Mouse (Mus musculus): ENCODE measurements at regions not wholly inside any gene's neighbourhood (a gene's known extent, or its start where the extent isn't known, plus 50 kb on each side); places are given as distances from the start of the nearest gene placed in this dataset.

DNA sequence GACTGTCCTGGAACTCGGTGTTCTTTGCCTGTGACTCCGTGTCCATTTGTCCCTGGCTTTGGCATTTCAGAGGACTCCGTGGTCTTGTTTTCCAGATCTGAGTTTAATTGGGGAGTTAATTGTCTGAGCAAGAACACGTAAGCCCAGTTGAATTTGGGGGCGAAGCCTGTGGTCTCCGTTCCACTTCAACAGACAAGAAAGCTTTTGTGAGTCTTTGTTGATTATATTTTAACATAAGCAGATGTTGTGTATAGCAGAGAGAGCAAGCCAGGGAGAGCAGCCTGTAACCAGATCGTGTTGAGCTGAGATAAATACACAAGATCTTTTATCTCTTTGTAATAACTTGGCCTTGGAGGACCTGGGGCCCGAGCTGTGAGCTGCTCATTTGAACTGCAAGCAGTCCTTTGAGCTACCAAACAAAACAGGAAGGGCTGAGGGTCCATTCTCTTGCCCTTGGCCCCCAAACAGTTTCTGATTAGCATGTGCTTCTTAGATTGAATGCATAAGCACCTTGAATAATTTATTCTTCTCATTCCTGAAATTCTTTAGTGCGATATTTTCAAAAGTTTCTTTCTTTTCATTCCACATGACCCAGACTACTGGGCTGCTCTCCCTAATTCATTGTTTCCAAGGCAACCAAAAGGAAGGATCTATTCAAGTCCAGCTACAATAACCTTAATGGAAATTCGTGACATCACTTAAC, 111.1 kb downstream of the Nufip1 start:
- Histone ChIP-seq H3K27me3 (replicated peaks) (peaks cover 6% of the 10 kb centered on the region), H3K4me1 (no peaks in the 10 kb centered on the region), H3K36me3 (replicated peaks; ENCODE audit: low read length) (no peaks in the 10 kb centered on the region), H3K4me3 (replicated peaks) (no peak overlapping the region), H3K9me3 (peaks cover 19% of the 10 kb centered on the region)
- TF ChIP-seq GATA1 (IDR thresholded peaks at IDR 0.05; ENCODE audit: borderline replicate concordance, low read length) (no peak), FLI1 (IDR thresholded peaks at IDR 0.05; ENCODE audit: low read length) (no peak)

DNA sequence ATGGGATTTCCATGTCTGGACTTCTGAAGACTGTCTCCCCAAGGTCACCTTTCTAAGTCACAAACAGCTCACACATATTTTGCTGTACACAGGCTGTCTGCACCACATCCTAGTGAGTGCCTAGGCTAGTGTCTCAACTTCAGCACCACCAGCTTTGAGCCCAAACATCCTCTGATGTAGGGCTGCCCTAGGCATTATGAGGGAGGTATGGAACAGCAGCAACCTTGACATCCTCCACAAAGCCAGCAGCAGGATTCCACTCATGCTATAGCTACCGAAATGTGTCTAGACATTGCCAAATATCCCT, 111.6 kb downstream of the Nufip1 start:
- Histone ChIP-seq H3K9me3 (peaks cover 19% of the 10 kb centered on the region), H3K4me3 (replicated peaks) (no peak overlapping the region), H3K27me3 (replicated peaks) (peaks cover 6% of the 10 kb centered on the region), H3K4me1 (no peaks in the 10 kb centered on the region), H3K36me3 (replicated peaks; ENCODE audit: low read length) (no peaks in the 10 kb centered on the region)
- no peak for TF ChIP-seq FLI1 (IDR thresholded peaks at IDR 0.05; ENCODE audit: low read length)
- TF ChIP-seq GATA1 (IDR thresholded peaks at IDR 0.05; ENCODE audit: borderline replicate concordance, low read length) = no peak

DNA sequence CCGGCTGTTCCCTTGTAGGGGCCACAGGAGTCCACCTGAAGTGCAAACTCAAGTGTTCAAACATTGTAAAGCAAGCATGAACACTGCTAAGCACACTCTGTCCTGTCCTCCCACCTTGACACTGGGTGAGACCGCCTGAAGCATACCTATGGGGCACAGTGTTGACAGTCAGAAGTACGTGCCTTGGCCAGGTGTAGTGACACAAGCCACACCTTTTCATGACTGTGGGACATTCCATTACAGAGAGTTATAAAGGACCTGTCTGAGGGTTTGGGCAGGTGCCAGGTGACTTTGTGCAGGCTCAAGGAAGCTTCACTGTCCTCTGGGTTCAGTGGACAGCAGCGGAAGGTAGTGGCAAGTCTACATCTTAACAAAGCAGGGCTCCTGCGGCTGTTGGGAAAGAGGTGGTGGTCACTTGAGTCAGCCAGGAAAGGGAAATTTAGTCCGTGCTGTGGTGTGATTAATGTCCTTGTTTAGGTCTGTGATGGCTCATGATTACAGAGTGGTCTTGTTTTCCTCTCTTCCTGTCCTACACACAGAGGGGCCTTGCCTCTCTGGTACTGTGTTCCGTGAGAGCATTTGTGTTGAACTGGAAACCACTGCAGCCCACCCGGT, 112.5 kb downstream of the Nufip1 start:
- H3K4me1 ChIP-seq = no peaks in the 10 kb centered on the region
- TF ChIP-seq FLI1 (IDR thresholded peaks at IDR 0.05; ENCODE audit: low read length) (no peak), GATA1 (IDR thresholded peaks at IDR 0.05; ENCODE audit: borderline replicate concordance, low read length) (no peak)
- H3K36me3 ChIP-seq (replicated peaks; ENCODE audit: low read length) = no peaks in the 10 kb centered on the region
- H3K9me3 ChIP-seq = peaks cover 12% of the 10 kb centered on the region; the same call in 1 of the 2 replicates
- H3K4me3 ChIP-seq (replicated peaks) = no peak overlapping the region
- peaks cover 9% of the 10 kb centered on the region for H3K27me3 ChIP-seq (replicated peaks)

DNA sequence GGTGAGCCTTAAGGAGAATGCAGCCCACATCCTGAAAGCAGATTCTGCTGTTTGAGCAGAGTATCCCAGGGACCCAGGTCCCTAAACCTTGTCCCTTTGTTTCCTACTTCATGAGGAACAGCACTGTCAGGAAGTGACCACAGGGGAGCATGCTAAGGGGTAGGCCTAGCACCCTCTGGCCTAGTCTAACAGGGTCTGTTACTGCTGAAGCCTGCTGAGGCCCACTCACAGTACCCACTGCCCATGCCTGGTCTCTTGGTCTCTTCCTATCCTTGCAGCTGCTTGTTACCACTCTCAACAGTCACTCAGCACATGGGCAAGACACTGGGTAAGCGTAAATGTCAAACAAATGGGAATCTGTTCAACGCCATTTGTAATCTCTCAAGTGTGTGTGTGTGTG, 113.2 kb downstream of the Nufip1 start:
- no peaks in the 10 kb centered on the region for H3K36me3 ChIP-seq (replicated peaks; ENCODE audit: low read length)
- no peaks in the 10 kb centered on the region for H3K4me1 ChIP-seq
- H3K9me3 ChIP-seq = peaks cover 10% of the 10 kb centered on the region; the same call in 1 of the 2 replicates
- H3K27me3 ChIP-seq (replicated peaks) = peaks cover 9% of the 10 kb centered on the region
- TF ChIP-seq GATA1 (IDR thresholded peaks at IDR 0.05; ENCODE audit: borderline replicate concordance, low read length) = no peak
- no peak for TF ChIP-seq FLI1 (IDR thresholded peaks at IDR 0.05; ENCODE audit: low read length)
- no peak overlapping the region for H3K4me3 ChIP-seq (replicated peaks)

DNA sequence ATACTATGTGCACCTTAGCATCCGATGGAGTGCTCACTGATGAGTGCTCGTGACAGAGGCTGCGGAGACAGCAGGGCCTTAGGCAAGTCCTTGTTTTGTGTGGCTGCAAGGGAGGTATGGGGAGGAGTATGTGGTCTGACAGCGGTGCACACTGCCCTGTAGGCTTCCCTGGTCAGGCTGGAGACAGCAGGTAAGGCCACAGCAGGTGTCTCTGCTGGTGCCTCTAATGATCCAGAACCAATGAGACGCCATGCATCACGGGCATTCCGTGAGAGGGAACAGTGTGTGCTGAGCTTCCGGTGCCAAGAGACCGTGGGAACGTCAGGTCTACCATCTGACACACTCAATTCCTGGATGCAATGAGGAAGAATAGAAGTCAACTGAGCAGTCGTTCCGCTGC, 114.8 kb downstream of the Nufip1 start:
- TF ChIP-seq FLI1 (IDR thresholded peaks at IDR 0.05; ENCODE audit: low read length) (no peak), GATA1 (IDR thresholded peaks at IDR 0.05; ENCODE audit: borderline replicate concordance, low read length) (no peak)
- 0 out of 2 replicates have a peak, but pooled peaks cover 8% of the 10 kb centered on the region for H3K9me3 ChIP-seq
- no peaks in the 10 kb centered on the region for H3K36me3 ChIP-seq (replicated peaks; ENCODE audit: low read length)
- no peaks in the 10 kb centered on the region for H3K4me1 ChIP-seq
- H3K27me3 ChIP-seq (replicated peaks) = peaks cover 9% of the 10 kb centered on the region
- H3K4me3 ChIP-seq (replicated peaks) = no peak overlapping the region

DNA sequence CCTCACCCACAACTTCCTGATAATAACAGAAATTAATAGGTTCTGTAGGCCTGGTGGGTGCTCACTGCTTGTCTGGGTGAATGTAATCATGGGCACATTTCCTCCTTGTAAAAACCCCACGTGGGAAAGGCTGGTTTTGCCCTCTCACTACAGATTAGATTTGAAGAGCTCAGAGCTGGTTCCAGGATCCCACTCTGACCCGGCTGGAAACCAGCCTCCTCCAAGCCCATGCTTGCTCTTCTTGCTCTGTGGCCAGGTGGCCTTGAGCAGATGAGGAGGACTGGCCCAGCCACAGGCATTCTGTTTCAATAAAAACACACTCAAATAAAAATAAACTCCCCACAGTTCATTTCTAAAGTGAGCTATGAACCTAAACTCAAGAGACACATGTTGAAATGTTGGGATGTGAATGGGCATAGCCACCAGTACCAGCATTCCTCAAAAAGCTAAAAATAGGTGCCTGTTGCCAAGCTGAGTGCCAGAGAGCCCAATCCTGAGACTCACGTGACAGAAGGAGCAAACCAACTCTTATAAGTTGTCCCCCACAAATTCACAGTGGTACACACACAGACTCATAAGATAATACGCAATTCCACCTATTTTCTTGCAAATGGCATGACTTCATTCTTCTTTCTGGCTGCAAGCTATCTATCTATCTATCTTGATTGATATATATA, 116.1 kb downstream of the Nufip1 start:
- H3K4me1 ChIP-seq = no peaks in the 10 kb centered on the region
- no peak overlapping the region for H3K4me3 ChIP-seq (replicated peaks)
- 0 out of 2 replicates have a peak, but pooled peaks cover 3% of the 10 kb centered on the region for H3K9me3 ChIP-seq
- H3K36me3 ChIP-seq (replicated peaks; ENCODE audit: low read length) = no peaks in the 10 kb centered on the region
- TF ChIP-seq FLI1 (IDR thresholded peaks at IDR 0.05; ENCODE audit: low read length) (no peak), GATA1 (IDR thresholded peaks at IDR 0.05; ENCODE audit: borderline replicate concordance, low read length) (no peak)
- peaks cover 9% of the 10 kb centered on the region for H3K27me3 ChIP-seq (replicated peaks)

DNA sequence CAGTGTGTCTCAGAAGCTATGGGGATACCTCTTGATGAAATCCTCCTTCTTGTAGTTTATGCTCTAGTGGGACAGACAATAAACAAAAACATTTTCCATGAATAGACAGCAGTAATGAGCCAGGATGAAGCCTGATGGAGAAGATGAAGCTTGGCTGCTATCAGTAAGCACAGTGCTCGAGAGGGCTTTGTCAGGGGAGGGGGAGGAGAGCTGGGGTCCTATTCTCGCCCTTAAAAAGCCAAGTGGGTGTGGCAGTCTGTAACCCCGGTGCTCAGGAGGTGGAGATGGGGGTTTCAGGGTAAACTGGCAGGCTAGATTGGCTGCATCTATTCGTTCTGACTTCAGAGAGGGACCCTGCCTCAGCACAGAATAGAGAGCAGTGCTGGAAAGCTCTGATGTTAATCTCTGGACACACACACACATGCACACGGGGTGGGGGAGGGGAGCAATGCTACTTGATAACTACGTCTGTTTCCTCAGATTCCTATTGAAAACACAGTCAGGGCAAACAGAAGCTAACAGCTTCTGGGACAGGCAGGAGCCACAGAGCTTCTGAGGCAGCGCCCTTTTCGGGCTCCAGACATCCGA, 118.4 kb downstream of the Nufip1 start:
- Histone ChIP-seq H3K4me1 (no peaks in the 10 kb centered on the region), H3K4me3 (replicated peaks) (no peak overlapping the region), H3K9me3 (0 out of 2 replicates have a peak, but pooled peaks cover 3% of the 10 kb centered on the region), H3K27me3 (replicated peaks) (peaks cover 6% of the 10 kb centered on the region), H3K36me3 (replicated peaks; ENCODE audit: low read length) (no peaks in the 10 kb centered on the region)
- TF ChIP-seq FLI1 (IDR thresholded peaks at IDR 0.05; ENCODE audit: low read length) = no peak
- no peak for TF ChIP-seq GATA1 (IDR thresholded peaks at IDR 0.05; ENCODE audit: borderline replicate concordance, low read length)

DNA sequence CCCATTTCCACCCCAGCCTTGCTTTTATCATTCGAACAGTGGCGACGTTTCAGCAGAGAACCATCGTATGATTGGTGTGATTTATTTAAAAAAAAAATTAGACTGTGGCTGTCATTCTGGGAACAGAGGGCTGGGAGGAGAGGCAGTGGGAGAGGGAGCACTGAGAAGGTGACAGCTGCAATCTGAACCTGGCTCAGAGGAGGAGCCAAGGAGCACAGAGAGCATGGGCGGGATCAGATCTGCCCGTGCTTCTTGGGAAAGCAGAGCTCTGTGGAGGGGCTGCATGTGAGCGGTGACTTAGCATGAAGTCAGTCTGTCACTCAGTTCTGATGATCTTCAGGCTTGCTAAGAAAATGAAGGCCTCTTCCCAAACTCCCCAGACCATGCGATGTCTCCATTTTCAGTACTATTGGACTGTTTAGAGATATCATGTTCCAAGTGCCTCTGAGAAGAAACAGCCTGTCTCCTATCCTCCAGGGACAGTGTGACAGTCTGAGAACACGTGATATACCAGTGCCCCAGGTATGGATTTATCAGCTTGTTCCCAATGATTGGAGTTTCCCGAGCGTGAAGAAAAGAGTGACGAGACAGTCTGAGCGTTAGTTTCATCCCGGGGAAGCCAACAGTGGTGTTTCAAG, 129.3 kb downstream of the Nufip1 start:
- no peak for TF ChIP-seq GATA1 (IDR thresholded peaks at IDR 0.05; ENCODE audit: borderline replicate concordance, low read length)
- no peak for TF ChIP-seq FLI1 (IDR thresholded peaks at IDR 0.05; ENCODE audit: low read length)
- Histone ChIP-seq H3K4me3 (replicated peaks) (no peak overlapping the region), H3K4me1 (no peaks in the 10 kb centered on the region), H3K27me3 (replicated peaks) (no peaks in the 10 kb centered on the region), H3K36me3 (replicated peaks; ENCODE audit: low read length) (no peaks in the 10 kb centered on the region), H3K9me3 (peaks cover 24% of the 10 kb centered on the region)

DNA sequence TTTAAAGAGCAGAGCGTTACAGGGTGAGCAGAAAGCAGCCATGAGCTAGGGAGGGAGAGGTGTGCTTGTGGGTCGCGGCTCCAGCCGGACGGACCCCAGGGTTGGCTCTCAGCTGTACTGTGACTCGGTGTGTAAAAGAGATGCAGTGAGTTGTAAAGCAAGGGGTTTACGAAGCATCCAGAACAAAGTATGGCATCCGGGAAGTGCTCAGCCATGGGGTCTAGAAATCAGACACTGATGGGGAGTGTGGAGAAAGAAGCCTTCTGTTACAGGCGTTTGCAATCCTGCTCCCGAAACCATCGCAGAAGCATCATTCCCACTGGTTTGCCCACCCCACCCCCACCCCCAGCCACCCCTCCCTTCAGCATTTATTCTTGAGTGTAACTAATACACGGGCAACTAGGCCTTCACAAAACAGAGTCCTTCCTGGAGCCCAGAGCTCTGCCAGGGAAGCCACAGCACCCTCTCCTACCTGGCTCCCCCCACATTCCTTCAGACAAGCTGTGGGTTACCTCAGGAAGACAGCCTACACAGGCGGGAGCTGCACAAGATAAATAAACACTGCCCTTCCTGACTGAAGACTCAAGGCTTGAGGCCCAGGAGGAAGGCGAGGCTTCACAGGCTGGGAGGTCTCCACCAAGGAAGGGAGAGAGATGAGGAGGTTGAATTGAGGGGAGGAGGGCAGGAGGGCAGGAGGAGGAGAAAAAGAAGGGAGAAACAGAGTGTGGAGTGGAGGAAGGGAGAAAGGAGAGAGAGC, 133.1 kb downstream of the Nufip1 start:
- no peaks in the 10 kb centered on the region for H3K36me3 ChIP-seq (replicated peaks; ENCODE audit: low read length)
- no peaks in the 10 kb centered on the region for H3K27me3 ChIP-seq (replicated peaks)
- H3K9me3 ChIP-seq = peaks cover 24% of the 10 kb centered on the region
- no peak for TF ChIP-seq GATA1 (IDR thresholded peaks at IDR 0.05; ENCODE audit: borderline replicate concordance, low read length)
- TF ChIP-seq FLI1 (IDR thresholded peaks at IDR 0.05; ENCODE audit: low read length) = no peak
- no peaks in the 10 kb centered on the region for H3K4me1 ChIP-seq
- no peak overlapping the region for H3K4me3 ChIP-seq (replicated peaks)

Data from megakaryocyte, embryonic 14.5 days (primary cell).